Mouse (Mus musculus): Measurements from ENCODE around the gene Klrb1a. TPM values are rescaled to one million over a fixed set of nuclear protein-coding genes. Genes with fewer than 3 reads are reported as not detected.

The Klrb1a gene
- polyA plus RNA-seq, 1 experiment from 2014 or later: not detected

DNA sequence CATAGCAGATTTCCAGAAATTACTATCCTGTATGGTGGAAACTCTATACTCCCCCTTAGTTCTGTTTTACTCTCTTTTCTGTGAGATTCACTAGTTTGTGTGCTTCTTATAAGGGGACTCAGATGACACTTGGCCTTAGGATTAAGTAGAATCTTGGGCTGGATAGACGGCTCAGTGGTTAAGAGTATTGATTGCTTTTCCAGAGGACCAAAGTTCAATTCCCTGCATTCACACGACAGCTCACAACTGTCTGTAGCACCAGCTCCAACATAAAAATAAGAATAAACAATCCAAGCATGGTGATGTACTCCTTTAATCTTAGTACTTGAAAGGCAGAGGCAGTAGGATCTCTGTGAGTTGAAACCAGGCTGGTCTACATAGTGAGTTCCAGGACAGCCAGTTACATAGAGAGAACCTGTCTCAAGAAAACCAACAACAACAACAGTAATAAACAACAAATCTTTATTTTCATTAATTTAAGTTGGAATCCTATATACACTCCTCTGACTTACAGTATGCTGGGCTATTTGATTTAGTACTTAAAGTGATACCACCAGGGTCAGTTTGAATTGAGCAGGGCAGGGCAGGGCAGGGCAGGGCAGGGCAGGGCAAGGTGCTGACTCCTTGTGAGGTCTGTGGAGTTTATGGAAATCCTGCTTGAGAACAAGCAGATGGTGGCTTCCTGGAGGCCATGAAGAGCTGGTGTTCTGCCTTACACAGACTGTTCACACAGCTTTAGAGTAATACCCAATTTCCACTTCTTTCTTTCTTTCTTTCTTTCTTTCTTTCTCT, 24.9 kb downstream of the Klrb1a start:
- Histone ChIP-seq H3K4me2 (no peak overlapping the region), H3K4me1 (no peaks in the 10 kb centered on the region), H3K27ac (replicated peaks) (no peak overlapping the region), H3K4me3 (no peak overlapping the region), H3K9ac (no peak overlapping the region), H3K9me3 (no peaks in the 10 kb centered on the region), H3K36me3 (no peaks in the 10 kb centered on the region), H3K27me3 (replicated peaks) (no peaks in the 10 kb centered on the region)
- no peak for ATAC-seq (ENCODE audit: extremely low read depth, insufficient number of reproducible peaks, low FRiP score, low TSS enrichment)
- WGBS: 64% methylated on average over 2 of the region's 2 CpGs

DNA sequence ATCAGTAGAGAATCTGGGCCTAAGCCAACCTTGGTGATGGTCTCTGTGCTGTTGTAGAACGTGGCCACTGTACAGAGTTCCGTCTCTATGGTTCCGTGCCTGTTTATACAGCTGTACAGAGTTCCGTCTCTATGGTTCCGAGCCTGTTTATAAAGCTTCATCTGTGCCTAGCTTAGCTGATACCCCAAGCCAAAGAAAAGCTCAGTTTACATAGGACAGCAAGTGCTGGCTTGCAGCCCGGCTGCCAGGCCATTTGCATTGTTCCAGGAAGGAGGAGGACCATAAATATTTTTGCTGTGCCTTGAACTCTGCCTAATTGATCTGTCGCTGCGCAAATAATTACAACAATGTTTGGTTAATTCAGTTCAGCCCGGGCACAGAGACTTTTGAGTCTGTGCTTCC, 26.2 kb downstream of the Klrb1a start:
- Histone ChIP-seq H3K9me3 (no peaks in the 10 kb centered on the region), H3K4me3 (peak overlapping the region; percentile 24; the same call in 1 of the 2 replicates), H3K4me1 (no peaks in the 10 kb centered on the region), H3K9ac (peak overlapping the region; percentile 2; the same call in 1 of the 2 replicates), H3K27ac (replicated peaks) (no peak overlapping the region), H3K4me2 (peak overlapping the region; percentile 48), H3K27me3 (replicated peaks) (no peaks in the 10 kb centered on the region), H3K36me3 (no peaks in the 10 kb centered on the region)
- WGBS: 61% methylated on average over 9 of the region's 9 CpGs
- ATAC-seq (ENCODE audit: extremely low read depth, insufficient number of reproducible peaks, low FRiP score, low TSS enrichment): no peak; the same call in 1 of the 2 replicates

DNA sequence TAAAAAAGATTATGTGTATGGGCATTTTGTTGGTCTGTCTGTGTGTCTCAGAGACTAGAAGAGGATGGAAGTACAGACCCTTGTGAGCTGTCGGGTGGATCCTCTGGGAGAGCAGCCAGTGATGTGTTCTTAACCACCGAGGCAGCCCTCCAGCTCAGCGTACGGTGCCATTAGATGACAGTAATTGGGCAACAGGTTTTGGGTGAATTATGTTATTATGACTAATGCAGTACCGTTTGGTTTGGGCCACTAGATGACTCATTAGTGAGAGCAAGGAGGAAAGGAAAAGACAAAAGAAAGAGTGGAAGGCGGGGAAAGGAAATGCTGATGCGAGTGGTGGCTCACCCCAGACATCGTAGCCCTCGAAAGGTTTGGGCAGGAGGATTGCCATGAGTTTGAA, 28.7 kb downstream of the Klrb1a start:
- Histone ChIP-seq H3K27me3 (replicated peaks) (no peaks in the 10 kb centered on the region), H3K4me3 (no peak overlapping the region), H3K27ac (replicated peaks) (no peak overlapping the region), H3K9ac (no peak overlapping the region), H3K4me2 (no peak overlapping the region), H3K9me3 (no peaks in the 10 kb centered on the region), H3K36me3 (no peaks in the 10 kb centered on the region), H3K4me1 (no peaks in the 10 kb centered on the region)
- WGBS: 81% methylated on average over 9 of the region's 9 CpGs
- no peak for ATAC-seq (ENCODE audit: extremely low read depth, insufficient number of reproducible peaks, low FRiP score, low TSS enrichment)

DNA sequence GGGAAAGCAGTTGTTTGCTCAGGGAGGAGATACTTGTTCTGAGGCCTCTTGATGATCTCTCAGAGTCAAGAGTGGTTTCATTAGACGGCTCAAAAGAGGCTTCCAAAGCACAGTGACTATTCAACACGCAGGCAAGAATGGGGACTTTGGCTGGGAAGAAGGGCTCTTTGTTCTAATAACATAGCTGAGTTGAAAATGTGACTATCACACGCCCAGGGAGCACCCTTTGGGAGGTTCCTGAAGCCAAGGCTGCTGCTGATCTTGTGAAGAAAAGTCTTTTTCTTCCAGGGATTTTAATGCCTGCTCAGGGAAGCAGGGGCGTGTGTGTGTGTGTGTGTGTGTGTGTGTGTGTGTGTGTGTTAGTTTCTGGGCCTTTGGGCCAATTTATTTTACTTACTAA, 33.9 kb downstream of the Klrb1a start:
- no peak for ATAC-seq (ENCODE audit: extremely low read depth, insufficient number of reproducible peaks, low FRiP score, low TSS enrichment)
- Histone ChIP-seq H3K9ac (no peak overlapping the region), H3K36me3 (no peaks in the 10 kb centered on the region), H3K4me1 (no peaks in the 10 kb centered on the region), H3K27me3 (replicated peaks) (no peaks in the 10 kb centered on the region), H3K4me2 (no peak overlapping the region), H3K9me3 (no peaks in the 10 kb centered on the region), H3K27ac (replicated peaks) (no peak overlapping the region), H3K4me3 (no peak overlapping the region)
- 57% methylated on average over 4 of the region's 4 CpGs for WGBS

DNA sequence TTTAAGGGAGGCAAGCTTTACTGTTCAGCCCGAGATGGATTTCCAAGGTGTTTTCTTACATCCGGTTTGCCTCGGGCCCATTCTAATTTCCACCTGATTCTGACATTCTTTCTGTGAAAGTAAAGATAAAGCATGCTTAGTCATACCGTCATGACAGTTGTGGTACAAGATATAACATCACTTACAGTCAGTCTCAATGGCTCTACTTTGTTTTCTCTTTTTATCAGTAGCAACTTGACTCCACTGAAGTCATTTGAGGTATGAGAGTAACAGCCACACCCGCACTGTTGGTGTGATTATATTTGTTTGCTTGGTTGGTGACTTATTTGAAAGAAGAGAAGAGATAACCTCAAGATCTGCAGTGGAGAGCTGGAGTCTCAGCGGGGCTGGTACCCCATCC, 35.7 kb downstream of the Klrb1a start:
- no peak; the same call in 1 of the 2 replicates for ATAC-seq (ENCODE audit: extremely low read depth, insufficient number of reproducible peaks, low FRiP score, low TSS enrichment)
- 46% methylated on average over 6 of the region's 6 CpGs for WGBS

DNA sequence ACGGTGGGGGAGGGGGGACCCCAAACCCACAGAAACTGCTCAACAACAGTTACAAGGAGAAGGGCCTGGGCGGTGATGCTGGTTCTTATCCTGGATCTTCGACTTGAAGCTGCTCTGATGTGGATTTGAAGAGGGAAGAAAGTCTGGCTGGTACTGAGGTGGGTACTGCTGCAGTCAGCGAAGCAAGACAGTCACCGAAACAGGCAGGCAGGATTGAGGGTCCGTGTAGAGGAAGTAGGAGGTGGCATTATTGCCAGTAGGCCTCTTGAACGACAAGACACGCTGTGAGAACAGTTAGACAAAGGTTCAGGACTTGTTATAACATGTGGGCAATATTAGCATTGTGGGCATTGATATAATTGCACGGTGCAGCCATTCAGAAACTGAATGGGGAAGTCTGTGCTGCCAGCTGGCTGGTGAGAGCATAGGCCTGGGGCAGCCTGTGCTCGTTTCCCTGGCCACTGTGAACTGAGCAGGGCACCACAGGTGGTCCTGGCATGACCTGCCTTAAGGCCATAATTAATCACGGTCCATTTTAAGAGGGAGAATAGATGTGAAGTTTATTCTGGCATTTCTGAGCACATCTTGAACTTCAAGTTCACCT, 37.6 kb downstream of the Klrb1a start:
- Histone ChIP-seq H3K36me3 (no peaks in the 10 kb centered on the region), H3K27me3 (replicated peaks) (no peaks in the 10 kb centered on the region), H3K9me3 (no peaks in the 10 kb centered on the region), H3K4me1 (no peaks in the 10 kb centered on the region), H3K9ac (no peak overlapping the region), H3K4me2 (no peak overlapping the region), H3K4me3 (no peak overlapping the region), H3K27ac (replicated peaks) (no peak overlapping the region)
- no peak for ATAC-seq (ENCODE audit: extremely low read depth, insufficient number of reproducible peaks, low FRiP score, low TSS enrichment)
- WGBS: 75% methylated on average over 11 of the region's 11 CpGs

More for the DNA sequence above, 35.7 kb downstream of the Klrb1a start:
- no peak overlapping the region for H3K4me3 ChIP-seq
- no peak overlapping the region for H3K9ac ChIP-seq
- H3K27ac ChIP-seq (replicated peaks): no peak overlapping the region
- no peaks in the 10 kb centered on the region for H3K36me3 ChIP-seq
- H3K27me3 ChIP-seq (replicated peaks): no peaks in the 10 kb centered on the region
- H3K4me1 ChIP-seq: no peaks in the 10 kb centered on the region
- H3K4me2 ChIP-seq: no peak overlapping the region
- H3K9me3 ChIP-seq: no peaks in the 10 kb centered on the region

DNA sequence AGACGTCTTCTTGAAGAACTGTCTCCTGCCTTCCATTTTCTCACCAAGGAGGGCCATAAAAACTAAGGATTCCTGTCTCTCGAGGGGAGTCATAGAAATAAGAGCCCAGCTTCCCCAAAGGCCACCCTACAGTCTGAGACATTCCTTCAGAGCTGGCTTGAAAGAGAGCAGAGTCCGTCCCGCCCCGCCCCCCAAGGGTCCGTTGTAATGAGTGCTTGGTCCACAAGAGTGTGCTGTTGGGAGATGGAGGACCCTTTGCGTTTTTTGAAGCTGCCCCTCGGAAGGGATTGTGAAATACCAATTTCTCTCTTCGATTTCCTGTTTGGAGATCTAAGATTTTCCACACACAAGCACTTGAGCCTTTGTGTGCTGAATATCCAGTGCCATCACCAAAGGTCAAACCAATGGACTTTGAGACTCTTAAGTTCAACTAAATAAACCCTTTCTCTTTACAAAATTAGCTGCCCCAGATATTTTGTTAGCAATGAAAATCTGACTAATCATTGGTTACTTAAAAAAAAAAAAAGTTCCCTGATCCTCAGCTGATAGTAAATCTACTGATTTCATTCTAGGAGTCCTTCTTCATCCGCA, 39.2 kb downstream of the Klrb1a start:
- Histone ChIP-seq H3K9ac (no peak overlapping the region), H3K9me3 (no peaks in the 10 kb centered on the region), H3K4me1 (no peaks in the 10 kb centered on the region), H3K27me3 (replicated peaks) (no peaks in the 10 kb centered on the region), H3K27ac (replicated peaks) (no peak overlapping the region), H3K4me3 (no peak overlapping the region), H3K36me3 (no peaks in the 10 kb centered on the region), H3K4me2 (peak overlapping the region; percentile 33; the same call in 1 of the 2 replicates)
- WGBS: 23% methylated on average over 10 of the region's 10 CpGs
- no peak for ATAC-seq (ENCODE audit: extremely low read depth, insufficient number of reproducible peaks, low FRiP score, low TSS enrichment)

DNA sequence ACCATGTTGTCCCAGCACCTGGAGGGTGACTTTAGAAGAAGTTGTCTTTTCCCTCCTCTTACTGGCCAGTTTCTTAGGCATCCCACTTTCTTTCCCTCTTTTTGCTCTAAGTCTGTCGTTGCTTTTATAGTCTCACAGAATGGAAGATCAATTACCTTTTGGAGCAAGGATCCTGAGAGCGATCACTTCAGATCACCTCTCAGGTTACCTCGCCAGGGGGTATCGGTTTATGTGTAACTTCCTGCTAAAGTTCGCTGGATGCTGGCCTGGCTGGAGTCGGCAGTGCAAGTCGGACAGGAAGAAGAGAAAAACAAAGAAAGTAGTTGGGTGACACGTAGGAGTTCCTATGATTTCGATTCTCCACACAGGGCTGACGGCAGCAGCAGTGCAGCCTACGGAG, 41.8 kb downstream of the Klrb1a start, which contains the start of gene A2ml1:
TSS of gene A2ml1 (minus strand) at position 101 of the 400 bp plus-strand sequence.
- Histone ChIP-seq H3K4me2 (no peak within 1 kb of the TSS), H3K9ac (no peak within 1 kb of the TSS), H3K4me1 (no peaks in the 10 kb centered on the region), H3K27ac (replicated peaks) (no peak within 1 kb of the TSS), H3K4me3 (no peak within 1 kb of the TSS), H3K27me3 (replicated peaks) (no peaks in the 10 kb centered on the region), H3K9me3 (no peaks in the 10 kb centered on the region), H3K36me3 (no peaks in the 10 kb centered on the region)
- ATAC-seq (ENCODE audit: extremely low read depth, insufficient number of reproducible peaks, low FRiP score, low TSS enrichment): no peak
- 71% methylated on average over 11 of the region's 11 CpGs for WGBS

DNA sequence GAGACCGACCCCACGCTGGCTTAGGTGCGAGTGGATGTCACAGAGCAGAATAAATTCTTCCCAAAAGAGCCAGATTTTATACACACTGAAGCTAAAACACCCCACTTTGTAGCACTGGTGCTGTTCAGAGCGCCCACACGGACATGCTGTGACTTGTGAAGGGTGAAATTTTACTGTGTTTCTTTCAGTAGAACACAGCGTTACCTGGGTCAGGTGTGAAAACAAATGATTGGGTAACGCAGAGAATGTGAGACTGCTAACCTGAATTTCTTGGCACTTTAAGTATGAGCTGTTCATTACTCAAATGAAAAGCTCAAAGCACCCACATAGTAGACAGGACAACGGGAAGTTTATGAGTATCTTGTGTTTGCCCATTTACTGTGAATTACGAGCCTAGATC, 46.0 kb downstream of the Klrb1a start:
- Histone ChIP-seq H3K27me3 (replicated peaks) (no peaks in the 10 kb centered on the region), H3K27ac (replicated peaks) (no peak overlapping the region), H3K4me2 (no peak overlapping the region), H3K4me3 (no peak overlapping the region), H3K36me3 (no peaks in the 10 kb centered on the region), H3K9ac (no peak overlapping the region), H3K4me1 (no peaks in the 10 kb centered on the region), H3K9me3 (no peaks in the 10 kb centered on the region)
- 76% methylated on average over 9 of the region's 9 CpGs for WGBS
- ATAC-seq (ENCODE audit: extremely low read depth, insufficient number of reproducible peaks, low FRiP score, low TSS enrichment): no peak

DNA sequence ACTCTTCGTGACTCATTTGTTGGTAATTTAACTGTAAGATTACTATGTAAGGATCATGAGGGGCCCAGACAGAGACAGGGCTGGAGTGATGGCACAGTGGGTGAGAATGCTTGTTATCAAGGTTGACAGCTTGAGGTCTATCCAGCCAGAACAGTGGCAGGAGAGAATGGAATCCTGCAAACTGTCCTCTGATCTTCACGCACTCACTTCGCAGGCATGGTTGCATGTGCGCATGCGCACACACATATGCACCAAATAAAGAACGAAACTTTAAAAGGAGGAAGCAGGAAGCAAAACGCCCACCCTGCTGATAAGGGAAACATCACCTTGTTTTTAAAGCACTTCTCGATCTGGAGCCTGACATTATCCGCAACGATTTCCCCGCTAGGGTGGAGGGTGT, 56.7 kb downstream of the Klrb1a start:
- H3K9me3 ChIP-seq: no peaks in the 10 kb centered on the region
- H3K27me3 ChIP-seq (replicated peaks): no peaks in the 10 kb centered on the region
- no peaks in the 10 kb centered on the region for H3K36me3 ChIP-seq
- no peak overlapping the region for H3K9ac ChIP-seq
- no peak overlapping the region for H3K4me2 ChIP-seq
- H3K4me3 ChIP-seq: no peak overlapping the region
- no peak for ATAC-seq (ENCODE audit: extremely low read depth, insufficient number of reproducible peaks, low FRiP score, low TSS enrichment)
- no peak overlapping the region for H3K27ac ChIP-seq (replicated peaks)
- no peaks in the 10 kb centered on the region for H3K4me1 ChIP-seq
- WGBS: 73% methylated on average over 11 of the region's 11 CpGs

Data from heart, embryonic 13.5 days (tissue).